ENCODE assay signal across 9 mouse cellular contexts in genomic region chr11:21174396-21174795, GRCm38 (mm10).
DNase-seq lines count a peak whose midpoint lies in the region; ATAC-seq and TF ChIP-seq lines count a peak whose summit lies in the region.
"Had no signal": no experiment of that assay in that cellular context is flagged by ENCODE, and none has a peak within 500 bp of the region (broad histone marks: within the 10 kb centered on the region; RNA-seq: fewer than 3 reads in every experiment).

No protein-coding gene starts in this region.

- no peaks in the 10 kb centered on the region for H3K36me3 ChIP-seq in liver, embryonic 12.5 days
- H3K36me3 ChIP-seq in lung, postnatal 0 days (ENCODE audit: insufficient read depth, low read length): no peaks in the 10 kb centered on the region
- H3K36me3 ChIP-seq in stomach, postnatal 0 days (ENCODE audit: control insufficient read depth, insufficient read depth, low read length): no peaks in the 10 kb centered on the region
- H3K36me3 ChIP-seq: stomach, embryonic 15.5 days had no signal

- no peak overlapping the region for H3K4me2 ChIP-seq in liver, embryonic 12.5 days
- no peak overlapping the region for H3K4me2 ChIP-seq in lung, postnatal 0 days (replicated peaks; ENCODE audit: low read depth, low read length)
- H3K4me2 ChIP-seq in stomach, postnatal 0 days (replicated peaks; ENCODE audit: low read depth): no peak overlapping the region
- H3K4me2 ChIP-seq: stomach, embryonic 15.5 days had no signal

- peaks cover 36% of the 10 kb centered on the region for H3K4me1 ChIP-seq in liver, embryonic 12.5 days
- H3K4me1 ChIP-seq in lung, postnatal 0 days (ENCODE audit: insufficient read depth, low read depth, low read length): peaks cover 7% of the 10 kb centered on the region; the same call in 1 of the 2 replicates
- H3K4me1 ChIP-seq in stomach, postnatal 0 days (replicated peaks; ENCODE audit: control insufficient read depth, insufficient read depth): no peaks in the 10 kb centered on the region

- no peaks in the 10 kb centered on the region; the same call in 1 of the 2 replicates for H3K9me3 ChIP-seq in liver, embryonic 12.5 days (replicated peaks)
- no peaks in the 10 kb centered on the region for H3K9me3 ChIP-seq in lung, postnatal 0 days (ENCODE audit: low read length)
- 0 out of 2 replicates have a peak, but pooled peaks cover 7% of the 10 kb centered on the region for H3K9me3 ChIP-seq in stomach, postnatal 0 days (ENCODE audit: control insufficient read depth, low read length)
- H3K9me3 ChIP-seq: stomach, embryonic 15.5 days had no signal

- no peak overlapping the region for H3K9ac ChIP-seq in liver, embryonic 12.5 days
- H3K9ac ChIP-seq in lung, postnatal 0 days (replicated peaks; ENCODE audit: low read depth): no peak overlapping the region
- H3K9ac ChIP-seq in stomach, postnatal 0 days (ENCODE audit: low read length): no peak overlapping the region
- H3K9ac ChIP-seq: stomach, embryonic 15.5 days had no signal

- peak; percentile 84 for TF ChIP-seq EP300 in lung, postnatal 0 days (IDR thresholded peaks at IDR 0.05)
- no peak for TF ChIP-seq EP300 in stomach, postnatal 0 days (optimal IDR thresholded peaks at IDR 0.05)

- TF ChIP-seq CTCF in lung, postnatal 0 days (IDR thresholded peaks at IDR 0.05): no peak
- no peak for TF ChIP-seq CTCF in stomach, postnatal 0 days (IDR thresholded peaks at IDR 0.05; ENCODE audit: low read depth)

- H3K27ac ChIP-seq in liver, embryonic 12.5 days: no peak overlapping the region
- peak overlapping the region; percentile 64; the same call in 1 of the 2 replicates for H3K27ac ChIP-seq in lung, postnatal 0 days (ENCODE audit: low read length)
- H3K27ac ChIP-seq in stomach, postnatal 0 days (replicated peaks): 0 out of 2 replicates have a peak overlapping the region, but pooled peaks have one; percentile 13
- H3K27ac ChIP-seq: stomach, embryonic 15.5 days had no signal

- intact Hi-C loops in heart, postnatal 36 days (cut with DNase I): loop anchor here (10.0 kb wide), 1 partner anchor 720 kb away; no protein-coding TSS in a partner anchor

- H3K27me3 ChIP-seq in liver, embryonic 12.5 days (replicated peaks): no peaks in the 10 kb centered on the region
- no peaks in the 10 kb centered on the region for H3K27me3 ChIP-seq in lung, postnatal 0 days (replicated peaks; ENCODE audit: insufficient read depth, low read length)
- H3K27me3 ChIP-seq in stomach, postnatal 0 days (ENCODE audit: control insufficient read depth, insufficient read depth, low read length): no peaks in the 10 kb centered on the region
- H3K27me3 ChIP-seq: stomach, embryonic 15.5 days had no signal

- no peak overlapping the region for H3K4me3 ChIP-seq in liver, embryonic 12.5 days
- no peak overlapping the region for H3K4me3 ChIP-seq in lung, postnatal 0 days (ENCODE audit: low read depth, low read length)
- H3K4me3 ChIP-seq in stomach, postnatal 0 days (ENCODE audit: low read depth, low read length): no peak overlapping the region
- H3K4me3 ChIP-seq: stomach, embryonic 15.5 days had no signal

- 15% methylated on average over 5 of the region's 5 CpGs for WGBS in liver, embryonic 12.5 days (ENCODE audit: insufficient replicate concordance)
- 14% methylated on average over 5 of the region's 5 CpGs for WGBS in lung, postnatal 0 days
- 33% methylated on average over 5 of the region's 5 CpGs for WGBS in stomach, postnatal 0 days

- no peak for ATAC-seq in liver, embryonic 12.5 days
- ATAC-seq in lung, postnatal 0 days: peak; percentile 90
- no peak for ATAC-seq in stomach, postnatal 0 days (ENCODE audit: low FRiP score, low TSS enrichment)
- ATAC-seq in erythroid progenitor cell, adult 5-6 weeks (replicated peaks; ENCODE audit: low FRiP score, poor library complexity, severe bottlenecking): no peak

- DNase-seq in liver: peak; percentile 30
- DNase-seq in adrenal gland, postnatal 25 days: peak; percentile 20
- DNase-seq in heart, postnatal 36 days: peak; percentile 42 to 44
- DNase-seq in lung, postnatal 0 days (ENCODE audit: low spot score): peak; percentile 88
- DNase-seq in stomach, postnatal 0 days (ENCODE audit: low spot score): no peak
- no peak for DNase-seq in Muller cell, postnatal 12 days (ENCODE audit: inconsistent ontology term)

Comparison
In these comparisons a context has a peak if more than half of its experiments do, and no peak if none do; other contexts are left out.
1. DNase-seq: peak in liver (single experiment), adrenal gland, postnatal 25 days (single experiment), heart, postnatal 36 days (2 of 2) and lung, postnatal 0 days (single experiment); none in stomach, postnatal 0 days (single experiment) and Muller cell, postnatal 12 days (single experiment).